Comparison of ENCODE assay signal across 8 mouse cellular contexts in genomic region chr5:64808106-64809010, GRCm38 (mm10). TPM values are rescaled to one million over a fixed set of nuclear protein-coding genes. Genes with fewer than 3 reads are reported as not detected.
DNase-seq lines count a peak whose midpoint lies in the region; ATAC-seq and TF ChIP-seq lines count a peak whose summit lies in the region.

No protein-coding gene starts in this region.

- intact Hi-C loops in heart, postnatal 14 days (cut with DNase I), result no loop called here

- 64% methylated on average over 24 of the region's 24 CpGs for WGBS in limb, embryonic 14.5 days
- WGBS in neural tube, embryonic 12.5 days, result 70% methylated on average over 24 of the region's 24 CpGs

- 0 out of 2 replicates have a peak overlapping the region, but pooled peaks have one; percentile 5 for H3K9ac ChIP-seq in limb, embryonic 14.5 days (ENCODE audit: low read depth, low read length, severe bottlenecking)
- no peak overlapping the region for H3K9ac ChIP-seq in neural tube, embryonic 12.5 days

- no peaks in the 10 kb centered on the region for H3K27me3 ChIP-seq in limb, embryonic 14.5 days (ENCODE audit: control insufficient read depth, insufficient read depth, low read length)
- no peaks in the 10 kb centered on the region for H3K27me3 ChIP-seq in neural tube, embryonic 12.5 days (replicated peaks)

- no peaks in the 10 kb centered on the region for H3K9me3 ChIP-seq in limb, embryonic 14.5 days (ENCODE audit: control insufficient read depth, low read length)
- no peaks in the 10 kb centered on the region for H3K9me3 ChIP-seq in neural tube, embryonic 12.5 days

- peaks cover 72% of the 10 kb centered on the region for H3K4me1 ChIP-seq in limb, embryonic 14.5 days (ENCODE audit: control insufficient read depth, insufficient read depth, low read length)
- H3K4me1 ChIP-seq in neural tube, embryonic 12.5 days, result peaks cover 51% of the 10 kb centered on the region

- H3K4me2 ChIP-seq in limb, embryonic 14.5 days (replicated peaks; ENCODE audit: low read depth, low read length, severe bottlenecking), result peak overlapping the region; percentile 15; the same call in 1 of the 2 replicates
- peak overlapping the region; percentile 21; the same call in 1 of the 2 replicates for H3K4me2 ChIP-seq in neural tube, embryonic 12.5 days (replicated peaks)

- H3K36me3 ChIP-seq in limb, embryonic 14.5 days (ENCODE audit: control insufficient read depth, insufficient read depth, low read length), result peaks cover 7% of the 10 kb centered on the region; the same call in 1 of the 2 replicates
- no peaks in the 10 kb centered on the region for H3K36me3 ChIP-seq in neural tube, embryonic 12.5 days

- no peak for TF ChIP-seq POLR2A in limb, embryonic 14.5 days (IDR thresholded peaks at IDR 0.05; ENCODE audit: borderline replicate concordance, extremely low read depth, insufficient read depth, insufficient read length)

- no peak overlapping the region for H3K27ac ChIP-seq in limb, embryonic 14.5 days (replicated peaks; ENCODE audit: low read depth, low read length)
- no peak overlapping the region for H3K27ac ChIP-seq in neural tube, embryonic 12.5 days

- no peak overlapping the region for H3K4me3 ChIP-seq in limb, embryonic 14.5 days (replicated peaks; ENCODE audit: low read length)
- H3K4me3 ChIP-seq in neural tube, embryonic 12.5 days, result no peak overlapping the region

- DNase-seq in MEL-GATA-1-ER (ENCODE audit: extremely low read depth, low read depth), result peak; percentile 69
- DNase-seq in embryo, embryonic 10.5 days (ENCODE audit: low spot score), result peak; percentile 60
- peak; percentile 47 to 54 for DNase-seq in heart, postnatal 14 days
- DNase-seq in limb, embryonic 14.5 days (ENCODE audit: low spot score), result no peak
- no peak for DNase-seq in gastrocnemius, adult 18-20 months (ENCODE audit: low spot score)
- DNase-seq in left cerebral cortex, adult 8-10 months (ENCODE audit: low spot score in 2 of 2), result no peak
- DNase-seq in left cerebral cortex, adult 9 months (ENCODE audit: low spot score in 2 of 2), result no peak

- ATAC-seq in limb, embryonic 14.5 days (ENCODE audit: low FRiP score, low read depth), result no peak
- ATAC-seq in neural tube, embryonic 12.5 days (ENCODE audit: low FRiP score, low read depth), result no peak

RNA-seq across cellular contexts. Expression of gene Klf3, which starts 5.2 kb away (rescaled TPM):
- total RNA-seq in heart, postnatal 14 days (2021), result 10 to 100 TPM; 61.8 to 77.4 TPM
- 38.2 and 70.8 TPM in 2 replicates for polyA plus RNA-seq in limb, embryonic 14.5 days (2012; rRNA removed)
- polyA plus RNA-seq in limb, embryonic 14.5 days (2014; fragmentation: Nextera tagmentation; extraction: Ambion mirVana), result 76.0 and 76.7 TPM in 2 replicates
- polyA plus RNA-seq in neural tube, embryonic 12.5 days (2016; fragmentation: Nextera tagmentation; extraction: Ambion mirVana), result 27.7 and 34.8 TPM in 2 replicates
- 10 to 100 TPM; 12.7 to 22.1 TPM for total RNA-seq in gastrocnemius, adult 18-20 months (2021)
- 10 to 100 TPM; 21.2 to 30.9 (median 27.5) TPM for total RNA-seq in left cerebral cortex, adult 8-10 months (2022)

Comparison
In these comparisons a context has a peak if more than half of its experiments do, and no peak if none do; other contexts are left out.
1. DNase-seq: peak in MEL-GATA-1-ER (single experiment), embryo, embryonic 10.5 days (single experiment) and heart, postnatal 14 days (2 of 2); none in limb, embryonic 14.5 days (single experiment), gastrocnemius, adult 18-20 months (single experiment), left cerebral cortex, adult 8-10 months (0 of 2) and left cerebral cortex, adult 9 months (0 of 2).